Mouse (Mus musculus) retina, embryonic 14.5 days (tissue): ENCODE measurements around the gene Cltrn.

Source experiments
- DNase-seq: peaks from one replicate; pipeline ENCODE4 v3.0.0-alpha.2; 2015; ENCODE audit warnings: low spot score

Gene Cltrn

GRCm38 (mm10) chrX:164139032-164139431 lies 50.4 kb downstream of the Cltrn start, which contains the start of gene Ace2:
TSS of gene Ace2 (plus strand) at chrX:164139332.
- DNase-seq = no peak

GRCm38 (mm10) chrX:164145463-164146250 lies 57.0 kb downstream of the Cltrn start:
- no peak for DNase-seq

- DNase-seq = no peak
These were observed 64.1 kb downstream of the Cltrn start for GRCm38 (mm10) chrX:164152703-164153102.

- DNase-seq = no peak
These were observed 65.0 kb downstream of the Cltrn start for GRCm38 (mm10) chrX:164153606-164154005.

GRCm38 (mm10) chrX:164154594-164154993 lies 66.0 kb downstream of the Cltrn start:
- no peak for DNase-seq

- DNase-seq = no peak
These were observed 76.1 kb downstream of the Cltrn start for GRCm38 (mm10) chrX:164164681-164165080.
